Mouse (Mus musculus): ENCODE data around the gene Trabd2b.

Gene Trabd2b

DNA sequence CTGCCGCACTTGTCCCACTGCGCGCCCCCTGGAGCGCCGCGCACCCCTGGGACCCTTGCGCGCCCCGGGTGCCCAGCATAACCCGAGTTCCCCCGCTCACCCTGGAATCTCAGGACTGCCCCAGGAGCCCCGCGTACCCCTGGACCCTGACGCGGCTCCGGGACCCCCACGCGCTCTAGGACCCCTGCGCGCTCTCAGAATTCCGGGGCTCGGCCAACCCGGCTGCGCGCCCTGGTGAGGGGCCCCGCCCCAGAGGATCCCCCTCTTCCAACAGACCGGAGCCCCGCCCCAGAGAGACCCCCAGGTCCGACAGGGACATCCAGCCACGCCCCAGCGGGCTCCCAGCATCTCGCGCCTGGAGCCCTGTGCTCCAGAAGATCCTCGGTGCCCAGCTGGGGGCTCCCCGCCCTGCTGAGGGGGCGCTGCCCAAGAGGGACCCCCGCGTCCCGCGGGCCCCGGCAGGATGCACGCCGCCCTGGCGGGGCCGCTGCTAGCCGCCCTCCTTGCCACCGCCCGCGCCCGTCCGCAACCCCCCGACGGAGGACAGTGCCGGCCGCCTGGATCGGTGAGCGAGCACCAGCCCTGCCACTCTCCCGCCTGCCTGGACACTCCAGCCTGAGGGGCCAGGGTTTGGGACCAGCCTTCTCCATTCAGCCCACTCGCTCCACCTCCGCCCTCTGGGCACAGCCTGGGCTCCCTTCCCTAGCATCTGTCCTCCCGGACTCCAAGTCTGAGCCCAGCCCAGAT lies at the start of gene Trabd2b:
Gene Trabd2b, plus strand, starts transcription at position 370 of the 747 bp plus-strand sequence.
- DNase-seq (ENCODE audit: low read depth) = no peak

DNA sequence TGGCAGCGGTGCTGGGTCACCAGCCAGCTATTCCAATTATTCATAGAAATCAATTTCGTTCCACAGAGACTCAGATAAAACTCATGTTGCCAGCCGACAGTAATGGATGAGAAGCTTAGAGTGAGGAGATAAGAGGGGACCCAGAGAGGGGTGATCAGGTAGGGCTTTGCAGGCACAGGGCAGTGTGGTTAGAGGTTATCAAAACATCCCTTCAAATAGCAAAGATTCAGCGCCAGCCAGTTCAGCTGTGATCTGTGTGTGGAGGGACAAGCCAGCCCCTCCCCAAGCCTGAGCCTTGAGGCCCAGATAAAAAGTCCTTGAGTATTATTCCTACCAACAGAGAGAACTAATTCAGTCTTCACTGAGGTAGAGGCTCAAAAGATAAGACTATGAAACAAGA lies 49.1 kb upstream of the Trabd2b start:
- no peak for DNase-seq (ENCODE audit: low read depth)

DNA sequence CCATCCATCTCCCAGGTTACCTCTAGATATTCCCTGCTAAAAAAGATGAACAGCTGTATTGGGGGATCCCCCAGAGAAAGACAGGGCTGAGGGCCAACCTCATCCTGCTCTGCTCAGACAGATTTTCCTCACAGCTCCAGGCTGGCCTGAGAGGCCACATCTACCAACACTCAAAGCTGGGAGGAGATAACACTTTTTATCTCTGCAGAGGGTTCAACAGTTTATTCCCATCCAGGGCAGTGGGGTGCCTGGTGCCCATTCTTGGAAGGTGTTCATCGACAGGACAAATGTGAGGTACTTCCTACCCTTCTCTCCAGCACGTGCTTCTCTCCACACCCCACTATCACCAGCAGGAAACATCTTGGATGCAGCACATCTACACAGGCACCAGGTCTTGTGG lies 47.6 kb upstream of the Trabd2b start:
- DNase-seq (ENCODE audit: low read depth) = no peak

DNA sequence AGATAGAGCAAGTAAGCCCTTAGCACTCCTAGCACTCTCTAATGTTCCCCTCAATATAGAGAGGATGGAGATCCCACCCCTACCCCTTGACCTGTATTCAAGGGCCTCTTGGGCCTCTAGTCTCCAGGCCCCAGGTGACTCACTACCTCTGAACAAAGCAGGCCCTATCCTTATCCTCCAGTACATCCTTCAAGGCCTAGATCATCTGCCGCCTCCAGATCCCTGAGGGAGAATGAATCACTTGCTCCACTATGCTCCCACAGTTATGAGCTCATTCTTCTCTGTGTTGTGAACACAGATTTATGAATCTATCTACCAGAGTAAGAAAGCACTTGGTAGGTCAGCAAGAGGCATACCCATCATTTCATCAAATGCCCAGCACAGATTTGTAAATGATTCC lies 46.7 kb upstream of the Trabd2b start:
- no peak for DNase-seq (ENCODE audit: low read depth)

DNA sequence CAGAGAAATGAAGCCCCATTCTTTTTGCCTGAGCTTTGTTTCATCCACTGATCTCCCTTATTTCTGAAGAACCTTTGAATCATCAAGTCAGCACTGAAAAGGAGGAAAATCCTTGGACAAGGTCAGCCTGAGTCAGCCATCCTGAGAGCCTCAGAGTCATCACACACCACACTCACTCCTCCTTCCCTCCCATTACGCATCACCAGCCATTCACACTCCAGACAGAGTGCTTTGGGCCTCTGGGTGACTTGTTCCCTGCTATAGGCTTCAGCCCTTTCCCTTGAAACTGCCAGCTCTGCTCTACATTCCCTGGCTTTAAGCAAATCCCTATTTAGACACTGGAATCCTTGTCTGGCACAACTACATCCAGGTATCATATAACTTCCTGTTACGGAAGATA lies 45.2 kb upstream of the Trabd2b start:
- no peak for DNase-seq (ENCODE audit: low read depth)

DNA sequence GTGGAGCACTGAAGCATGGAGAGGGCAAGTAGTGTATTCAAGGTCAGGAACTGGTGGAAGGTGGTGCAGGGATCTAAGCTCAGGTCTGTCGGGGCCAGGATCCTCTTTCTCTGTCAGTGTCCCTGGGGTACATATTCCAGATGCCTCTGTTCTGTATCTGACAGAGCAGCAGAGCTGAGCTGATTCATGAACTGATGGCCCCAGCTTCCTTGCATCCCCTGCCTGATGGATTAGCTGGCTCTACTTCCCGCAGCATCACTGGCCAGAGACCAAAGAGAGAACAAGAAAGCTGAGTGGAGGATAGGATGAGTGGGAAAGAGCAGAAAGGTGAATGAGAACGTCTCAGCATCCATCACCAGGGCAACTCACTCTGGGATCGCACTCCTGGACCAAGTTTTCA lies 41.5 kb upstream of the Trabd2b start:
- no peak for DNase-seq (ENCODE audit: low read depth)

DNA sequence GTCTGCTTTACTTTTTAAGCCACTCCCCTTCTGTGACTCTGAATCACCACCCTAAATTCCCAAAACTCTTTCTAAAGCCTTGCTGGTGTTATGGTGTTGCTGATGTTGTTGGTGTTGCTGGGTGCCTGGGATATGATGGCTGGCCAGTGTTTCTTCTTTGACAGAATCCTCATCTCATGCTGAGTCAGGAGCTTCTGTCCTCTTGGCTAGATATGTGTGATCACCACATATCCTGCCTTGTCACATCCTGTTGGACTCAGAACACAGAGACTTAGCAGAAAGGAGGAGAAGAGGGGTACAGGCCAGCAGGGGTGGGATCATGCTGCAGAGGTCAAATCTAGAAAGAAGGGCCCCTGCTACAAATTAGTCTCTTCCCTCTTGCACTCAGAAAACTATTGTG lies 40.9 kb upstream of the Trabd2b start:
- DNase-seq (ENCODE audit: low read depth) = no peak

DNA sequence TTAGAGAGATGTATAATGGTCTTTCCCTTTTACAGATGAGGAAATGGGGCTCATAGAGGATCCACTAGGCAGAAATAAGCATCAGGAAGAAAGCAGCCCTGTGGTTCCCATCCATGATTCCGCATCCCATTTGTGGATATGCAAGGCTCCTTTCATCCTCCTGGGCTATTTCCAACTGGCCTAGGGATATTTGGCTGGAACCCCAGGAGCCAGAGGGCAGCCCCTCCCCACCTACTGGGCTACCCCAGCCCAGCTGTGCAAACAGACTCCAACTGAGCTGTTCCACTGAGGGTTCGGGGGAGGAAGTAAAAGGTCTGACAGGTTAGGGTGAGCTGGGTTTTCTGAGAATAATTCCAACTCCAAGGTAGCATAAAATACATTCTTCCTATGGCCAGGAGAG lies 39.5 kb upstream of the Trabd2b start:
- DNase-seq (ENCODE audit: low read depth) = no peak

DNA sequence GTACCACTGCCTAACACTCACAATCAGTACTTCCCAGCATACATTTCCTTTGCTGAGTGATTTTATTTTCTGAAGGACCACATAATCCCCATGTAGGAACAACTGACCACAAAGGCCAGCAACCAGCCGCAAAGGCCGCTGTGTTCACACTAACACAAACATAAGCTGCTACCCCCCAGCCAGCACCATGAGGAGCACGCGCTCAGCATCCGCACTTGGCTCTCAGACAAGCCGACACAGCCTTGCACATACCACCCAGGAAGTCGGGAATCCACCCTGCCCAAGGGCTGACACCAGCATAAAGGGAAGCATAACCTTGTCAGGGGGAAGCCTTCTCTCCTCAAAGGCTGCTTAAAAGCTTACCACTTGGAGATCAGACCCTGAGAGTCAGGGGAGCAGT lies 38.7 kb upstream of the Trabd2b start:
- no peak for DNase-seq (ENCODE audit: low read depth)

DNA sequence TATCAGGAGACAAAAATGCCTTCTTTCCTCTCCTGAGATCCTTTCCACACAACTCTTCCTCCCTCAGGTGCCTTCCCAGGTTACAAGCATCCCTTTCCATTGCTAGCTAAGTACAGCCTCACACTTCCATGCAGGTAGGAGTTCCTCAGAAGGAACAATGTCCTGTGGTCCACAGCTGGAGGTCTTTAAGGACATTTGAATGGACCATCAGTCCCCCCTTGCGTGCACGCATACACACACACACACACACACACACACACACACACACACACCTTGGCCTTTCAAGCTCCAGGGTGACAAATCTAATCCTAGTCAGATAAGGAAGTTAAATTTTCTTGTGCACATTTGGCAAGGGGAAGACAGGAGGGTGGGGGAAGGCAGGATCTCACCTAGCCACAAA lies 36.9 kb upstream of the Trabd2b start:
- DNase-seq (ENCODE audit: low read depth) = no peak

DNA sequence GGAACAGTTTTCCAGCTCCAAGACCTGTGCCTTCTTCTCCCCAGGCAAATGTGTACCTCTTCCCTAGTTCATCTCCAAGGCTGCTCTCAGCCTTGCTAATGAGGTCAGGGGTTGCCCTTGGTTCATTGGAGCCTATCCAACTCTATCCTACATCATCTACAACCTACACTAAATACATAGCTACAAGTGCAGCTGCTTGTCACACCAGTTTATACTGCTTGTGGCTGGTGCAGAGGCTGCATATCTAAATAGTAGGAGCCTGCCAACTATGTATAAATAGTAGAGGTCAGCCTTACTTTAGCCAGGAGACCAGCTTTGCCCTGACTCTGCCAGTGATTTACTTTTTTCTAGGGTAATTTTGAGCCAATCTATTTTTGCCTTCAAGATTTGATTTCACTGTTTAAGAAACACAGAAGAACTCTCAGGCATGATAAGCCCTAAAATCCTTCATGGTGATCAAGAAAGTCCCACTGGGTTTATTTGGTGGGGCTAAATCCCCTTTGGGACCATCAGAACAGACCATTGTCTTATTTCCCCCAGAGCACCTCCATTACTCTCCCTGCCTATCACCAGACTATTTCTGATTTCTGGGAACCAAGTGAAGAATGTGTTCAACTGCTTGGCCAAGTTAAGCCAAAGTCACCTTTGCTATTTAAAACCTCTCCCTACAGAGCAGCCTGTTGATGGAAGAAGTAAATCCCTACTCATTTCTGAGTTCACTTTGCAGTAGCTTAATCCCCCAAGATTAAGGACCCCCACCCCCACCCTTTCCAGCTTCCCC lies 35.4 kb upstream of the Trabd2b start:
- no peak for DNase-seq (ENCODE audit: low read depth)

DNA sequence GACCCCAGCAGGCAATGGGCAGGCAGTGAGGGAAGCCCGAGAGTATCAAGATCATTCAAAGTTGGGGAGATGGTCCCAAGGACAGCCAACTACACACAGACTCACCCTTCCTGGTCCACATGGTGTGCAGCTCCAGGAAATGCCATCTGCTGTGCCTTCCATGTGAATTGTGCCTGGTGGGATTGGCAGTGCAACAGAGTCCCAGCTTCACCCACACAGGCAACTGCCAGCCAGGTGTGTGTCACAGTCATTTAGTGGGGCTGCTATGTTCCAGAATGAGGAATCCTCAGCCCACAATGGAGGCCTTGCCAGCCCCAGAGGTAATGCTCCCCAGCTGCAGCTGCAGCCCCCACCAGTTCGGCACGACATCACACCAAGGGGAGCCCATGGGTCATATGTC lies 33.8 kb upstream of the Trabd2b start:
- DNase-seq (ENCODE audit: low read depth) = no peak

DNA sequence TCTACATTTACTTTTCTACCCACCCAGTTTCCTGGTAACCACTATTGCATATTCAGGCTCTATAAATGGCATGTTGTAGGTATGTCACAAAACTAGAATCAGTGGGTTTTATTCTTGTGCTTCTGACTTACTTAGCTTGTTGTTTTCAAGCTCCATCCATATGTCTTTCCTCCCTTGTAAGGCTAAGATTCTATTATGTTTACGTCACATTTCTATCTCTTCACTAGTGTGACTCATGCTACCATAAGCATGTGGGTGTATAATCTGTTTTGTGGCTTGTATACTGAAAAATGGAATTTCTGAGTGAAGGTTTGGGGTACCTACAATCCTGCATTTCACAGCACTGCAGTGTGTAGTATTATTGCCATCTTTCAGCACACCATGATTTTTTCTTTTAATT lies 32.2 kb upstream of the Trabd2b start:
- no peak for DNase-seq (ENCODE audit: low read depth)

DNA sequence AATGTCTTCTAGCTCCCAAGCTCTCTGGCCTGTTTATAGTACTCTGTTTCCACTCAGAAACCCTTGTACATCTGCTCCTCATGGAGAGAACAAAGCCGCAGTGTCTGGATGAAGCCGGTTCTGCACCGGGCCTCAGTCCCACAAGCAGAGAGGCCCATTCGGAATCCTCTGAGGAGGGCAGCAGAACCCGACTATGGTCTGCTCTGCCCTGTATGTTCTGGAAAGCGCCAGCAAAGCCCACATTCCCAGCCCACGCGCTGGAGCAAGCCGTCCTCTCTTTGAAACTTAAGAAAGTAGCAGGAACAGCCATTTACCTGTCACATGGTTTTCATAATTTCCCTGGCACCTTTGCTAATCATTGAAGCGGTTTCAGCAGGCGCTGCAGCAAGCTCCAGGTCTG lies 29.0 kb upstream of the Trabd2b start:
- DNase-seq (ENCODE audit: low read depth) = peak; percentile 70

DNA sequence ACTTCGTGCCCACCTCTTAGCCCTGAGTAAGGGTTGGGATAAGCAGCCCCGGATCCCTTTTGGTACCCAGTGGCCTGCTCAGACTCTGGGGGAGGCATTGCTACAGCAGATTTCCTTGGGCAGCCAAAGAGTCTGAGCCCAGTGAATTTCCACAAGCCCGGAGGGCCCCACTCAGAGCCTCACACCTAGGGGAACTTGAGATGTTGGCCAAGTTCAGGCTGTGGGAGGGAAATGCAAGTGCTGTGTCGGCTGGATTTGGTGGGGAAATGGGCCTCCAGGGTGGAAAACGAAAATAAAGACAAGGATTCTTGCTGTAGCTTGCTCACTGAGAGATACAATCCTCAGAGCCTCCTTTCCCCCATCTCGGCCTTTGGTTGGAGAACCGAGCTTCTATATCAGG lies 28.0 kb upstream of the Trabd2b start:
- DNase-seq (ENCODE audit: low read depth) = no peak

DNA sequence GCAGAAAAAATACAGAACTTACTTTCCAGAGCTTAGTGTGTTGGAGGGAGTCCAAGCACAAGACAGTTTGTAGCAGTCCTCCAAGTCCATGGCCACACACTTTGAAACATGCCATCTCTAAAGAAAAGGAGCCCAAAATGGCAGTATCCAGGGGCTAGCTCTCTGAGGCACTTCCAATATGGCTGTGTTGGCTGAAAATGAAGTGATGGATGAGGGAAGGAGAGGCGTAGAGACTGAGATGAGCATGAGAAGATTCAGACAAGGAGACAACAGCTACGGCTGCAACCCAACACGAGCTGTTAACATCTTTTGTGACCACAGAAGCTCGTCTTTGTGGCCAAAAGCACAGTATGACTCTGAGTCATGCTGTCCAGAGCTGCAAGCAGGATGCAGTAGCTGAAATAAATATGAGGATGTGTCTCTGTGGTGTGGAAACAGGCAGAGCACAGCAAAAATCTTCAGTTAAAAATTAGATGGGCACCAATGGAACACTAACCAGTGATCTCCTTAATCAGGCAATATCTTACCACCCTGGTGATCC lies 27.0 kb upstream of the Trabd2b start:
- DNase-seq (ENCODE audit: low read depth) = no peak

DNA sequence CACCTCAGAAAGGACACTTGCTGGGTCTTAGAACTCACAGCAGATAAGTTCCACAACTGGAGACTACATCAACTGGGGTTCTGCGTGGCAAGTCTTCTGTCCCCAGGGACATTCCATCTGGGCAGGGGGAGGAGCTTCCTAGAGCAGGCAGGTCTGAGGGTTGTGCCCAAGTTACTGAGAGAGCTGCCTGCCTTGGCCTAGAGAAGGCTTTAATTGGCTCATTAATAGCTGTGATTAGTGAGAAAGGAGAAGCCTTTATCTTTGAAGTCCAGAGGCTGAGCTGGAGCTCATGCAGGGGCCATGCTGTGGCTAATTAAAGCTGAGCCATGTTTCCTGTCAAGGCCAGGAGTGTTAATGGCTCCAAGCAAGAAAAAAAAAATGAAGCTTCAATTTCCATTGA lies 23.9 kb upstream of the Trabd2b start:
- no peak for DNase-seq (ENCODE audit: low read depth)

DNA sequence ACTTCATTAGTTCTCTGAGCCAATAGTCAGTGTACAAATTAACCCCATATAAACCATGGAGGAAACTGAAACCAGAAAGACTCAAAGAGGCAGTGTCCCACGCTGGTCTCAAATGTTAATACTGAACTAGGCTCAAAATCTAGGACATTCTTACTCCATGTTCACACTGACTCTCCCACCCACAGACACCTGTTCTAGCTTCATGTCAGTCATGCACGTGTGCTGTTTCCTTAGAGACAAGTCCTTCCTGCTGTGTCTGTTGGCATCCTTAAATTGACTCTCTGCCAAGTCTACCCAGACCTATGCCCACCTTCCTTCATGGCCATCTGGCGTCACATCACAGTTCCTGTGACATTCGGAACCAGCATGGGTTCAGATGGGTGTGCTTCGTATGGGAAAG lies 21.3 kb upstream of the Trabd2b start:
- DNase-seq (ENCODE audit: low read depth) = no peak

DNA sequence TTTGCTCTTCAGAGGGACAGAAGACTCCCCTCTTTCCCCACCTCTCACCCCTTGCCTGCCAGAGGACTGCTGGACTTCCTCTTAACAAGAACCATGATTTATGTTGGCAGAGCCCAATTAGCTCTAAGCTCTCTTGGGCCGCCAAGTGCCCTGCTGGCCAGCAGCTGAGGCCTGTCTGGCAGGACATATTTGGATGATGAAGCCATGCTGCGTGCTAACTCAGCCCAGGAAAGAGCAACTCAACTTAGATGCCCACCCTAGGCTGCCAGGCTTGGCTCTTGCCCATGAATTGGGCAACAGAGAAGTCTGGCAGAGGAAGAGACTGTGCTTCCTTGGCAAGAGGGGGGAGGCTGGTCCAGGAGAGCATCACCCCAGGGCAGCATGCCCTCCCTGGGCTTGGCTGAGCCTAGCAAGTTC lies 20.1 kb upstream of the Trabd2b start:
- peak; percentile 89 for DNase-seq (ENCODE audit: low read depth)

DNA sequence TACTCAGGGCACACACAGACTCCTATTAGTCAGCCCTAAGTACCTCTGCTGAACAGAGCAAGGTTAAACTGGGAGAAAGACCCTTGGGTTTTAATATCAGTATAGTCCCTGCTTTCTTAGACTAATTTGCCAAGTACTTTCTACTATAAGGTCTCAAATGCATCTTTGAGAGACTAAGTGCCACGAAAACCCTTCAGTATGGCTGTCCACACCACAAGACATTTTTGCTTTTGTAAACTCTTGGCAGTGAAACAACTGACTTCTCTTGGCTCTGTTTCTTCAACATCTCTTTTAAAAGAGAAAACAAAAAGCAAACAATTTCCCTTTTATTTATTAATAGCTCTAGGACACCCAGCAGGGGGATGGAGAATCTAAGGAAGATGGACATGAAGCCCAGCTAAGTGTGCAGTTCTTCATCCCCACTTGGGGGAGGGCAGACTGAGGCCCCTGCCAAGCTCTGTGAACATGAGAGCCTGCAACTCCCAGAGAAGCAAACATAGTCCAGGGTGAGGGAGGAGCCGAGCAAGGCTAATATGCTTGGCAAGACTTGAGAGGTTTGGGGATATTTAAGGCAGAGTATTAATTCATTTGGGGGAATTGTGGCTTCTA lies 18.9 kb upstream of the Trabd2b start:
- no peak for DNase-seq (ENCODE audit: low read depth)

DNA sequence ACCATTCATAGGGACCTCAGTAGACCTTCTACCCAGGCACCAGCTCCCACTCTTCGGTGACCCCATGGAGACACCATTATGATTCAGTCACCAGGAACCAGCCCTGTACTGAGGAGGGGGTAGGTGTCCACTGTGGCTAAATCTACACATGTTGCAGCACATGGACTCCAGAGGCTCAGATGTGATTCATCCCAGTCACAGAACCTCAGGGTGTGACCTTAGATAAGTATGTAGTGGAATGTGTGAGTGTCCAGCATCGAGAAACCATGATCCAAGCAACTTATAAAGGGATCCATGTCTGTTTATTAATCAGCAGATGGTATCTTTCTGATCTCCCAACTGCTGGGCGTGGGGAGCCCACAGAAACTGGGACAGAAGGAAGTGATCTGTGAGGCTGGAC lies 18.2 kb upstream of the Trabd2b start:
- DNase-seq (ENCODE audit: low read depth) = no peak

DNA sequence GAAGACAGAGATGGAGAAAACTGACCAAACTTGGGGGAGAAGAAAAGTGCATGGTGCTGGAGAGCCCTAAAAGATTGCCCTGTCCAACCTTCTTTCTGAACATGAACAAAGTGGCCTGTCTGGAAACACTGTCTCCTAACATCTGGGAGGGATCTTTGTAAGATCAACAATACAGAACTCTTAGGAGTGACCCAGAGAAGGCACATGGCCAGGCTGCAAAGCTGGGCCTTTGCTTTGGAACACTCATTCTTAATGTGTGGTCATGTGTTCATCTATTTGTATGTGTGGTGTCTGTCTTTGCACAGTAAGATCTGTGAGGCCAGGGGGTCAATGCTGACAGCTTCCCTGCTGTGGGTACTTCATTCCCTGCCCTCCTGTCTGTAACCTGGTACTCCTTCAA lies 16.9 kb upstream of the Trabd2b start:
- DNase-seq (ENCODE audit: low read depth) = no peak

DNA sequence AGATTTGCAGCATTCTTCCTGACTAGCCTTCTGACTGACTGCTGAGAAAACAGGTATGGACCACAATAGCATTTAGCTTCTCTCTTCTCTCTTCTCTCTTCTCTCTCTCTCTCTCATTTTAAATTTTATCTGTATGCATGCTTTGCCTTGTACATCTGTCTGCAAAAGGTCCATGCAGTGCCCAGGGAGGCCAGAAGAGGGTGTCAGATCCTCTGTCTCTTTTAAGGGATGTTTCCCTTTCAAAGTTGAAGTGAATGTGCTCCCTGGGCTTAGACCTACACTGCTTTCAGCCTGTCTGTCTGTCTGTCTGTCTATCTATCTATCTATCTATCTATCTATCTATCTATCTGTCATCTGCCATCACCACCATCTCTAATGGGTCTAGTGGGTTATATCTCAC lies 8.9 kb upstream of the Trabd2b start:
- no peak for DNase-seq (ENCODE audit: low read depth)
